ENCODE assay signal across 19 mouse cellular contexts in the genomic region with DNA sequence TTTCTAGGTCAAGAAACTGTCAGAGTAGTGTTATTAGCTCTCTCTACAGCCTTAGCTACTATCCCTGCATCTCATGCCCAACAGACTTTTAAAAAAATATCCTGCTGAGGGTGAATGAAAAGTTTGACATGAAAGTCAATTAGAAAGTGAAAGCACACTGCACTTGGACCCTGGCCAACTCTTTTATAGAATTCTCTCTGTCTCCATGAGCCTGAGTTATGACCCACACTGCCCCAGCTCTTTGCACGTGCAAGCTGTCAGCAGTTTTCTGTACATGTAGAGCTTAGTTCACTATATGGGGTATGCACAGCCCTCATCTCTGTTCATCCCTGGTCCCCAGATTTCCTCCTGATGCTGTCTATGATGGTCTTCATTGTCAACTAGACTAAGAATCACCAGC. TPM values are rescaled to one million over a fixed set of nuclear protein-coding genes. Genes with fewer than 3 reads are reported as not detected.
DNase-seq lines count a peak whose midpoint lies in the region; ATAC-seq and TF ChIP-seq lines count a peak whose summit lies in the region.
"Had no signal": no experiment of that assay in that cellular context is flagged by ENCODE, and none has a peak within 500 bp of the region (broad histone marks: within the 10 kb centered on the region; RNA-seq: fewer than 3 reads in every experiment).

No protein-coding gene starts in this region.

- no peak overlapping the region for H3K4me3 ChIP-seq in kidney, postnatal 0 days (replicated peaks; ENCODE audit: low read depth, low read length)
- no peak overlapping the region for H3K4me3 ChIP-seq in kidney, embryonic 14.5 days (ENCODE audit: low read length)
- no peak overlapping the region for H3K4me3 ChIP-seq in midbrain, postnatal 0 days (ENCODE audit: low read depth, low read length)
- no peak overlapping the region for H3K4me3 ChIP-seq in midbrain, embryonic 13.5 days (replicated peaks)
- H3K4me3 ChIP-seq: forebrain, embryonic 10.5 days; heart, embryonic 15.5 days; liver, embryonic 15.5 days; megakaryocyte, embryonic 14.5 days had no signal

- no peak for TF ChIP-seq CTCF in kidney, postnatal 0 days (IDR thresholded peaks at IDR 0.05; ENCODE audit: low read depth)
- TF ChIP-seq CTCF in midbrain, postnatal 0 days (IDR thresholded peaks at IDR 0.05) = no peak

- H3K9ac ChIP-seq in kidney, postnatal 0 days (ENCODE audit: low read depth, low read length) = no peak overlapping the region
- H3K9ac ChIP-seq in kidney, embryonic 14.5 days (ENCODE audit: low read depth, low read length) = no peak overlapping the region
- H3K9ac ChIP-seq in midbrain, postnatal 0 days (replicated peaks; ENCODE audit: low read length, poor library complexity, severe bottlenecking) = no peak overlapping the region
- H3K9ac ChIP-seq in midbrain, embryonic 13.5 days (replicated peaks) = no peak overlapping the region
- H3K9ac ChIP-seq: heart, embryonic 15.5 days; liver, embryonic 15.5 days had no signal

- H3K27me3 ChIP-seq in kidney, postnatal 0 days (ENCODE audit: insufficient read depth, low read length) = no peaks in the 10 kb centered on the region
- no peaks in the 10 kb centered on the region for H3K27me3 ChIP-seq in kidney, embryonic 14.5 days (ENCODE audit: control insufficient read depth, insufficient read depth, low read length)
- H3K27me3 ChIP-seq in midbrain, postnatal 0 days (ENCODE audit: insufficient read depth, low read length) = no peaks in the 10 kb centered on the region
- H3K27me3 ChIP-seq in midbrain, embryonic 13.5 days = no peaks in the 10 kb centered on the region
- H3K27me3 ChIP-seq: heart, embryonic 15.5 days; liver, embryonic 15.5 days; megakaryocyte, embryonic 14.5 days had no signal

- no peaks in the 10 kb centered on the region for H3K9me3 ChIP-seq in kidney, postnatal 0 days (replicated peaks; ENCODE audit: low read length)
- no peaks in the 10 kb centered on the region for H3K9me3 ChIP-seq in kidney, embryonic 14.5 days (ENCODE audit: control insufficient read depth, low read length)
- H3K9me3 ChIP-seq in midbrain, postnatal 0 days (ENCODE audit: low read length) = no peaks in the 10 kb centered on the region
- H3K9me3 ChIP-seq in midbrain, embryonic 13.5 days = no peaks in the 10 kb centered on the region
- H3K9me3 ChIP-seq: forebrain, embryonic 10.5 days; heart, embryonic 15.5 days; liver, embryonic 15.5 days had no signal

- no peak overlapping the region for H3K4me2 ChIP-seq in kidney, postnatal 0 days (ENCODE audit: low read length)
- H3K4me2 ChIP-seq in kidney, embryonic 14.5 days (replicated peaks; ENCODE audit: low read depth, low read length) = no peak overlapping the region
- no peak overlapping the region for H3K4me2 ChIP-seq in midbrain, postnatal 0 days (ENCODE audit: low read depth, low read length, poor library complexity, severe bottlenecking)
- H3K4me2 ChIP-seq in midbrain, embryonic 13.5 days (replicated peaks) = no peak overlapping the region
- H3K4me2 ChIP-seq: heart, embryonic 15.5 days; liver, embryonic 15.5 days had no signal

- no peak overlapping the region for H3K27ac ChIP-seq in kidney, postnatal 0 days
- no peak overlapping the region for H3K27ac ChIP-seq in kidney, embryonic 14.5 days (ENCODE audit: low read depth, low read length)
- H3K27ac ChIP-seq in midbrain, postnatal 0 days (ENCODE audit: low read depth, low read length) = no peak overlapping the region
- no peak overlapping the region for H3K27ac ChIP-seq in midbrain, embryonic 13.5 days
- H3K27ac ChIP-seq: forebrain, embryonic 10.5 days; heart, embryonic 15.5 days; liver, embryonic 15.5 days had no signal

- WGBS in kidney, postnatal 0 days = 13% methylated on average over 1 of the region's 1 CpGs
- WGBS in kidney, embryonic 14.5 days = 46% methylated on average over 1 of the region's 1 CpGs
- WGBS in midbrain, postnatal 0 days = 55% methylated on average over 1 of the region's 1 CpGs
- 43% methylated on average over 1 of the region's 1 CpGs for WGBS in midbrain, embryonic 13.5 days

- DNase-seq in embryo, embryonic 11 days = peak; percentile 38
- no peak for DNase-seq in embryo, embryonic 9.5 days (ENCODE audit: extremely low spot score)
- peak; percentile 35 for DNase-seq in kidney, postnatal 0 days (ENCODE audit: low spot score)
- peak; percentile 6 for DNase-seq in midbrain, postnatal 0 days (ENCODE audit: low spot score)
- DNase-seq in lung, postnatal 36 days = peak; percentile 41
- DNase-seq in urinary bladder, postnatal 36 days (ENCODE audit: low spot score in 2 of 2) = no peak
- DNase-seq: cerebellum, postnatal 36 days; layer of hippocampus, postnatal 36 days; retina, postnatal 1 day; thymus, adult 2 months had no signal

- H3K36me3 ChIP-seq in kidney, postnatal 0 days (ENCODE audit: insufficient read depth, low read length) = no peaks in the 10 kb centered on the region
- no peaks in the 10 kb centered on the region for H3K36me3 ChIP-seq in kidney, embryonic 14.5 days (ENCODE audit: control insufficient read depth, insufficient read depth, low read length)
- no peaks in the 10 kb centered on the region for H3K36me3 ChIP-seq in midbrain, postnatal 0 days (ENCODE audit: insufficient read depth, low read length)
- no peaks in the 10 kb centered on the region for H3K36me3 ChIP-seq in midbrain, embryonic 13.5 days
- H3K36me3 ChIP-seq: forebrain, embryonic 10.5 days; heart, embryonic 15.5 days; liver, embryonic 15.5 days had no signal

- no peaks in the 10 kb centered on the region for H3K4me1 ChIP-seq in kidney, postnatal 0 days (replicated peaks; ENCODE audit: insufficient read depth, low read length)
- H3K4me1 ChIP-seq in kidney, embryonic 14.5 days (ENCODE audit: control insufficient read depth, insufficient read depth, low read length) = no peaks in the 10 kb centered on the region
- no peaks in the 10 kb centered on the region for H3K4me1 ChIP-seq in midbrain, postnatal 0 days (ENCODE audit: insufficient read depth, low read length)
- H3K4me1 ChIP-seq in midbrain, embryonic 13.5 days (replicated peaks) = no peaks in the 10 kb centered on the region
- H3K4me1 ChIP-seq: forebrain, embryonic 10.5 days; liver, embryonic 15.5 days; megakaryocyte, embryonic 14.5 days had no signal

- ATAC-seq in kidney, postnatal 0 days (replicated peaks; ENCODE audit: low FRiP score, low read depth) = no peak
- no peak for ATAC-seq in kidney, embryonic 14.5 days (ENCODE audit: low FRiP score, low TSS enrichment)
- ATAC-seq in midbrain, postnatal 0 days (ENCODE audit: low FRiP score) = no peak
- no peak for ATAC-seq in midbrain, embryonic 13.5 days

RNA-seq across cellular contexts. Expression of gene Sntg2, which starts 28.4 kb away (rescaled TPM):
- 5.8 and 6.2 TPM in 2 replicates for polyA plus RNA-seq in kidney, postnatal 0 days (2015; fragmentation: Nextera tagmentation; extraction: Ambion mirVana)
- polyA plus RNA-seq in kidney, embryonic 14.5 days (2014; fragmentation: Nextera tagmentation; extraction: Ambion mirVana) = 2.2 and 2.9 TPM in 2 replicates
- total RNA-seq in midbrain, postnatal 0 days (2014; rRNA removed) = 6.4 and 11.7 TPM in 2 replicates
- 4.3 and 5.0 TPM in 2 replicates for polyA plus RNA-seq in midbrain, postnatal 0 days (2015; fragmentation: Nextera tagmentation; extraction: Ambion mirVana)
- 2.2 and 3.6 TPM in 2 replicates for polyA plus RNA-seq in midbrain, embryonic 13.5 days (2015; fragmentation: Nextera tagmentation; extraction: Ambion mirVana)
- total RNA-seq: ES-E14; neutrophil, adult 5-6 weeks had no signal
- polyA plus RNA-seq: C2C12 had no signal

Comparison
In these comparisons a context has a peak if more than half of its experiments do, and no peak if none do; other contexts are left out.
1. DNase-seq: peak in embryo, embryonic 11 days (single experiment), kidney, postnatal 0 days (single experiment), midbrain, postnatal 0 days (single experiment) and lung, postnatal 36 days (single experiment); none in embryo, embryonic 9.5 days (single experiment) and urinary bladder, postnatal 36 days (0 of 2).